Mouse (Mus musculus): ENCODE results near the gene Thada.

Thada gene

GRCm38 (mm10) chr17:84156748-84157742 lies 309.0 kb downstream of the Thada start:
- peak; percentile 2 to 15 for DNase-seq

- DNase-seq: peak; percentile 1 to 23
These were observed 309.8 kb downstream of the Thada start for GRCm38 (mm10) chr17:84156227-84156573.

- DNase-seq: peak; percentile 6
These were observed 310.3 kb downstream of the Thada start for GRCm38 (mm10) chr17:84155516-84156226.

GRCm38 (mm10) chr17:84155029-84155338 lies 311.0 kb downstream of the Thada start:
- peak; percentile 1 to 13 for DNase-seq

GRCm38 (mm10) chr17:84154302-84155028 lies 311.5 kb downstream of the Thada start:
- DNase-seq: peak in 1 of 2 experiments; percentile 14

- peak in 1 of 2 experiments; percentile 8 for DNase-seq
These were observed 312.8 kb downstream of the Thada start for GRCm38 (mm10) chr17:84152976-84153786.

GRCm38 (mm10) chr17:84152206-84152975 lies 313.6 kb downstream of the Thada start:
- DNase-seq: peak in 1 of 2 experiments; percentile 9

GRCm38 (mm10) chr17:84151306-84151705 lies 314.7 kb downstream of the Thada start:
- DNase-seq: peak in 1 of 2 experiments; percentile 10

GRCm38 (mm10) chr17:84150291-84150690 lies 315.7 kb downstream of the Thada start:
- peak in 1 of 2 experiments; percentile 3 for DNase-seq

GRCm38 (mm10) chr17:84149566-84149965 lies 316.4 kb downstream of the Thada start:
- DNase-seq: peak in 1 of 2 experiments; percentile 4

- DNase-seq: peak in 1 of 2 experiments; percentile 31
These were observed 317.2 kb downstream of the Thada start for GRCm38 (mm10) chr17:84148499-84149484.

- DNase-seq: peak in 1 of 2 experiments; percentile 7
These were observed 318.6 kb downstream of the Thada start for GRCm38 (mm10) chr17:84147183-84148108.

GRCm38 (mm10) chr17:84146458-84147182 lies 319.4 kb downstream of the Thada start:
- no peak for DNase-seq

GRCm38 (mm10) chr17:84145826-84146287 lies 320.1 kb downstream of the Thada start:
- DNase-seq: peak; percentile 58 to 77

GRCm38 (mm10) chr17:84144762-84145599 lies 321.0 kb downstream of the Thada start:
- DNase-seq: no peak

GRCm38 (mm10) chr17:84144130-84144529 lies 321.9 kb downstream of the Thada start:
- no peak for DNase-seq

Measured in thymus, adult 18-20 months (tissue).